Mouse (Mus musculus): ENCODE results near the gene Tnrc6c.

- no peak for TF ChIP-seq POLR2A (IDR thresholded peaks at IDR 0.05; ENCODE audit: low read depth, low read length)
- no peak for TF ChIP-seq CTCF (IDR thresholded peaks at IDR 0.05; ENCODE audit: extremely low read depth, insufficient read length, insufficient replicate concordance, low read depth, low read length)
These were observed 36.7 kb upstream of the Tnrc6c start for GRCm38 (mm10) chr11:117617368-117617908.

Data from small intestine, adult 2 months (tissue).